Mouse (Mus musculus) liver, adult 2 months (tissue): ENCODE measurements around the gene 4930442H23Rik.

Experiments
- CTCF ChIP-seq: fragments of 200-500 bp; IDR thresholded peaks from 2 replicates; pipeline ENCODE4 v1.5.1; 2011; ENCODE audit warnings: low read depth, low read length, control low read depth
- POLR2A ChIP-seq: fragments of 200-500 bp; IDR thresholded peaks from 2 replicates; pipeline ENCODE4 v1.6.1; 2011; ENCODE audit warnings: low read length, control low read depth; ENCODE audit not compliant: insufficient read depth; ENCODE audit errors: extremely low read depth

- no peak for TF ChIP-seq CTCF
- no peak for TF ChIP-seq POLR2A
These were observed at the start of gene 4930442H23Rik for GRCm38 (mm10) chr10:81183805-81184204.
